Mouse (Mus musculus) testis, postnatal 10 days (tissue): ENCODE measurements around the gene Uchl4.

Experiments used
- DNase-seq: peaks from one replicate; pipeline ENCODE4 v3.0.0; 2021; ENCODE audit warnings: low spot score

Gene Uchl4

GRCm38 (mm10) chr9:64274291-64274690 is 39.3 kb downstream of the Uchl4 start:
- no peak for DNase-seq

- no peak for DNase-seq
Measured at GRCm38 (mm10) chr9:64274919-64275318, 39.9 kb downstream of the Uchl4 start.

- peak; percentile 81 for DNase-seq
Measured at GRCm38 (mm10) chr9:64277706-64278105, 42.7 kb downstream of the Uchl4 start.

- no peak for DNase-seq
Measured at GRCm38 (mm10) chr9:64278665-64279310, 43.8 kb downstream of the Uchl4 start.

- DNase-seq, result peak; percentile 98
Measured at GRCm38 (mm10) chr9:64281105-64281780, 46.2 kb downstream of the Uchl4 start, which contains the start of gene Tipin. Gene Tipin (plus strand): TSS chr9:64281581.

- no peak for DNase-seq
Measured at GRCm38 (mm10) chr9:64281781-64282178, 46.8 kb downstream of the Uchl4 start.

GRCm38 (mm10) chr9:64282404-64282987 is 47.5 kb downstream of the Uchl4 start:
- no peak for DNase-seq
